Mouse (Mus musculus) hindbrain, embryonic 16.5 days (tissue): Measurements from ENCODE around the gene Cdipt. TPM values are rescaled to one million over a fixed set of nuclear protein-coding genes. Genes with fewer than 3 reads are reported as not detected.

ENCODE experiments used
- ATAC-seq: fragments of 200-750 bp; cut with Nextera tagmentation; 2 replicates; pipeline ENCODE4 v1.8.0; 2017; ENCODE audit warnings: moderate TSS enrichment, moderate library complexity
- H3K27ac ChIP-seq: fragments of 300-500 bp; sonication (generic); 2 replicates; pipeline ENCODE4 v1.5.1; 2014; ENCODE audit warnings: low read depth, mild to moderate bottlenecking, control low read depth, low read length, moderate library complexity
- H3K27me3 ChIP-seq: fragments of 300-500 bp; sonication (generic); replicated peaks from 2 replicates; pipeline ENCODE4 v1.6.1; 2014; ENCODE audit warnings: low read length; ENCODE audit not compliant: control insufficient read depth, insufficient read depth
- H3K36me3 ChIP-seq: fragments of 300-500 bp; sonication (generic); 2 replicates; pipeline ENCODE4 v1.6.1; 2014; ENCODE audit warnings: mild to moderate bottlenecking, low read length, moderate library complexity, mixed read lengths; ENCODE audit not compliant: control insufficient read depth, insufficient read depth
- H3K4me1 ChIP-seq: fragments of 300-500 bp; sonication (generic); 2 replicates; pipeline ENCODE4 v1.6.1; 2014; ENCODE audit warnings: low read depth, low read length; ENCODE audit not compliant: control insufficient read depth, insufficient read depth
- H3K4me2 ChIP-seq: fragments of 300-500 bp; sonication (generic); 2 replicates; pipeline ENCODE4 v1.6.1; 2014; ENCODE audit warnings: mild to moderate bottlenecking, low read length, control low read depth, moderate library complexity
- H3K4me3 ChIP-seq: fragments of 300-500 bp; sonication (generic); 2 replicates; pipeline ENCODE4 v1.5.1; 2014; ENCODE audit warnings: mild to moderate bottlenecking, low read length, control low read depth, moderate library complexity
- H3K9ac ChIP-seq: fragments of 300-500 bp; sonication (generic); 2 replicates; pipeline ENCODE4 v1.6.1; 2014; ENCODE audit warnings: low read depth, mild to moderate bottlenecking, control low read depth, low read length, moderate library complexity
- H3K9me3 ChIP-seq: fragments of 300-500 bp; sonication (generic); 2 replicates; pipeline ENCODE4 v1.6.1; 2014; ENCODE audit warnings: mild to moderate bottlenecking, low read length, moderate library complexity; ENCODE audit not compliant: control insufficient read depth
- WGBS: fragments of 180-500 bp; shearing (Covaris S2); extraction: QIAGEN DNeasy Blood & Tissue Kit; methylation state at CpG from one replicate; pipeline ENCODE4 v1.1.7; 2014; 5-methylcytosine and 5-hydroxymethylcytosine counted together
- polyA plus RNA-seq: library from polyadenylated mRNA; unstranded; fragments of >200 nt; fragmentation: Nextera tagmentation; extraction: Ambion mirVana; gene quantifications from 2 replicates; pipeline ENCODE4 v1.2.1, GENCODE M21; 2015

Cdipt gene
- polyA plus RNA-seq, 1 experiment from 2014 or later: 160 TPM

GRCm38 (mm10) chr7:126963548-126964286, 12.0 kb upstream of the Cdipt start:
- WGBS: 32% methylated on average over 19 of the region's 19 CpGs
- ATAC-seq: no peak

GRCm38 (mm10) chr7:126965568-126965967, 10.1 kb upstream of the Cdipt start:
- ATAC-seq: no peak
- Histone ChIP-seq H3K4me2 (no peak overlapping the region), H3K9me3 (no peaks in the 10 kb centered on the region), H3K36me3 (peaks cover 43% of the 10 kb centered on the region), H3K9ac (no peak overlapping the region), H3K27ac (no peak overlapping the region), H3K27me3 (0 out of 2 replicates have a peak, but pooled peaks cover 3% of the 10 kb centered on the region), H3K4me3 (no peak overlapping the region), H3K4me1 (no peaks in the 10 kb centered on the region)
- WGBS: 72% methylated on average over 3 of the region's 3 CpGs

More at GRCm38 (mm10) chr7:126963548-126964286, 12.0 kb upstream of the Cdipt start:
- Histone ChIP-seq H3K4me2 (no peak overlapping the region), H3K27me3 (0 out of 2 replicates have a peak, but pooled peaks cover 3% of the 10 kb centered on the region), H3K4me1 (no peaks in the 10 kb centered on the region), H3K9me3 (no peaks in the 10 kb centered on the region), H3K9ac (no peak overlapping the region), H3K36me3 (peaks cover 49% of the 10 kb centered on the region), H3K4me3 (no peak overlapping the region), H3K27ac (no peak overlapping the region)

GRCm38 (mm10) chr7:126967361-126967760, 8.4 kb upstream of the Cdipt start:
- Histone ChIP-seq H3K9ac (no peak overlapping the region), H3K36me3 (peaks cover 37% of the 10 kb centered on the region), H3K9me3 (no peaks in the 10 kb centered on the region), H3K4me2 (no peak overlapping the region), H3K4me1 (no peaks in the 10 kb centered on the region), H3K27me3 (no peaks in the 10 kb centered on the region), H3K27ac (no peak overlapping the region), H3K4me3 (no peak overlapping the region)
- no peak for ATAC-seq
- WGBS: 59% methylated on average over 6 of the region's 6 CpGs

- WGBS: 19% methylated on average over 8 of the region's 8 CpGs
- no peak; the same call in 1 of the 2 replicates for ATAC-seq
Measured at GRCm38 (mm10) chr7:126975493-126975892, 221 bp upstream of the Cdipt start.

GRCm38 (mm10) chr7:126975950-126976866, 494 bp downstream of the Cdipt start, which contains the start of gene Cdiptos:
Cdiptos (minus strand) TSS chr7:126976098.
- Histone ChIP-seq H3K4me1 (peaks cover 9% of the 10 kb centered on the region), H3K27ac (peak within 1 kb of the TSS; percentile 97), H3K36me3 (peaks cover 23% of the 10 kb centered on the region; the same call in 1 of the 2 replicates), H3K4me2 (peak within 1 kb of the TSS; percentile 96), H3K27me3 (no peaks in the 10 kb centered on the region), H3K9me3 (no peaks in the 10 kb centered on the region), H3K9ac (peak within 1 kb of the TSS; percentile 99), H3K4me3 (peak within 1 kb of the TSS; percentile 99)
- under 1% methylated on average over 49 of the region's 55 CpGs for WGBS
- peak; percentile 97 for ATAC-seq

More at GRCm38 (mm10) chr7:126975493-126975892, 221 bp upstream of the Cdipt start:
- Histone ChIP-seq H3K27me3 (no peaks in the 10 kb centered on the region), H3K27ac (peak overlapping the region; percentile 97; the same call in 1 of the 2 replicates), H3K4me3 (peak overlapping the region; percentile 99), H3K9me3 (no peaks in the 10 kb centered on the region), H3K9ac (peak overlapping the region; percentile 99), H3K4me1 (peaks cover 9% of the 10 kb centered on the region), H3K4me2 (peak overlapping the region; percentile 48), H3K36me3 (peaks cover 27% of the 10 kb centered on the region; the same call in 1 of the 2 replicates)

GRCm38 (mm10) chr7:126976878-126977459, 1.3 kb downstream of the Cdipt start:
- Histone ChIP-seq H3K9ac (peak overlapping the region; percentile 99), H3K9me3 (no peaks in the 10 kb centered on the region), H3K4me1 (peaks cover 9% of the 10 kb centered on the region), H3K27ac (peak overlapping the region; percentile 97), H3K36me3 (peaks cover 20% of the 10 kb centered on the region; the same call in 1 of the 2 replicates), H3K27me3 (no peaks in the 10 kb centered on the region), H3K4me2 (peak overlapping the region; percentile 96), H3K4me3 (peak overlapping the region; percentile 99)
- 29% methylated on average over 14 of the region's 14 CpGs for WGBS
- ATAC-seq: no peak

GRCm38 (mm10) chr7:126978841-126979240, 3.1 kb downstream of the Cdipt start:
- H3K9me3 ChIP-seq: no peaks in the 10 kb centered on the region
- H3K9ac ChIP-seq: no peak overlapping the region
- H3K36me3 ChIP-seq: peaks cover 15% of the 10 kb centered on the region; the same call in 1 of the 2 replicates
- no peak overlapping the region for H3K4me2 ChIP-seq
- no peaks in the 10 kb centered on the region for H3K27me3 ChIP-seq
- ATAC-seq: no peak
- H3K27ac ChIP-seq: no peak overlapping the region
- no peak overlapping the region for H3K4me3 ChIP-seq
- peaks cover 9% of the 10 kb centered on the region for H3K4me1 ChIP-seq
- 94% methylated on average over 6 of the region's 6 CpGs for WGBS

- H3K27me3 ChIP-seq: no peaks in the 10 kb centered on the region
- peaks cover 6% of the 10 kb centered on the region for H3K4me1 ChIP-seq
- no peak overlapping the region for H3K4me2 ChIP-seq
- H3K27ac ChIP-seq: no peak overlapping the region
- H3K9me3 ChIP-seq: no peaks in the 10 kb centered on the region
- 80% methylated on average over 2 of the region's 2 CpGs for WGBS
- no peak overlapping the region for H3K4me3 ChIP-seq
- no peak overlapping the region for H3K9ac ChIP-seq
- ATAC-seq: no peak
- H3K36me3 ChIP-seq: peaks cover 15% of the 10 kb centered on the region; the same call in 1 of the 2 replicates
Measured at GRCm38 (mm10) chr7:126981601-126982000, 5.9 kb downstream of the Cdipt start.
